Mouse (Mus musculus) ES-Bruce4 (cell line): Measurements from ENCODE around the gene Kdm2b.

ENCODE experiments used
- EP300 ChIP-seq: IDR thresholded peaks from 2 replicates; pipeline ENCODE4 v1.6.1; 2011; ENCODE audit warnings: low read depth, low read length; ENCODE audit not compliant: insufficient read depth
- POLR2A ChIP-seq: IDR thresholded peaks from one replicate; pipeline ENCODE4 v1.8.1; 2011; ENCODE audit warnings: low read length; ENCODE audit not compliant: insufficient read depth

DNA sequence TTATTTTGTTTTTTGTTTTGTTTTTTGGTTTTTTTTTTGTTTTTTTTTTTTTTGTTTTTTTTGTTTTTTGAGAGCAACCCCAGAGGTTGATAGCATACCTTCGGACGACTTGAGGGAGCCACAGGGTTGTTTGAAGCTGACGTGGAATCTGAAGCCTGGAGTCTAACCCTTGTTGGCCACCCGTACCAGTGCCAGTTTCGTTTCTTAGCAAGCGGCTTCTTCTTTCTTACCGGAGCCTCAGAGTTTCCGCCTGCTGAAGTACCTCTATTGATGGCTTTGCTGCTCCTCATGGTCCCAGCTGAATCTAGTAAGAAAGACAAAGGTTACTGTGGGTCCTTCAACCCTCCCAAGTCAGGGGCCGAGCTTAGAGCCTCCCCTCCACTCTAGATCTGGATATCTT, 22.1 kb upstream of the Kdm2b start:
- no peak for TF ChIP-seq POLR2A
- TF ChIP-seq EP300, result no peak
